Mouse (Mus musculus): ENCODE results near the gene Fam32a. TPM values are rescaled to one million over a fixed set of nuclear protein-coding genes. Genes with fewer than 3 reads are reported as not detected.

Fam32a gene
- polyA plus RNA-seq (2012; rRNA removed): 90.0 and 91.8 TPM in 2 replicates

GRCm38 (mm10) chr8:72219541-72220363 is at the start of gene Fam32a:
TSS of gene Fam32a (plus strand) at chr8:72219730.

GRCm38 (mm10) chr8:72189417-72190214 is 29.9 kb upstream of the Fam32a start, which contains the start of gene Hsh2d:
TSS of gene Hsh2d (plus strand) at chr8:72189638.

GRCm38 (mm10) chr8:72212751-72213150 is 6.8 kb upstream of the Fam32a start, which contains the start of gene Cib3:
TSS of gene Cib3 (minus strand) at chr8:72212837.

GRCm38 (mm10) chr8:72213536-72213935 is 6.0 kb upstream of the Fam32a start, which contains the start of gene Gm11034:
TSS of gene Gm11034 (minus strand) at chr8:72213636.

GRCm38 (mm10) chr8:72239499-72240402 is 20.2 kb downstream of the Fam32a start, which contains the start of gene Ap1m1:
TSS of gene Ap1m1 (plus strand) at chr8:72240018.

Other genes with a start within 250 kb of the Fam32a start
- gene Cyp4f18, start 210.1 kb upstream of the Fam32a start, polyA plus RNA-seq (2012; rRNA removed): 0.06 and 0.16 TPM in 2 replicates
- gene Olfr372, start 178.5 kb upstream of the Fam32a start, polyA plus RNA-seq (2012; rRNA removed): not detected in 2 replicates
- gene Olfr373, start 136.6 kb upstream of the Fam32a start, polyA plus RNA-seq (2012; rRNA removed): not detected in 2 replicates
- gene Olfr374, start 112.7 kb upstream of the Fam32a start, polyA plus RNA-seq (2012; rRNA removed): not detected in 2 replicates
- gene Tpm4, start 84.8 kb upstream of the Fam32a start, polyA plus RNA-seq (2012; rRNA removed): 121 and 125 TPM in 2 replicates
- gene Rab8a, start 58.5 kb upstream of the Fam32a start, polyA plus RNA-seq (2012; rRNA removed): 89.8 and 93.6 TPM in 2 replicates
- 0.05 and 0.09 TPM in 2 replicates for gene Hsh2d, start 30.1 kb upstream of the Fam32a start, polyA plus RNA-seq (2012; rRNA removed)
- not detected in 2 replicates for gene Cib3, start 6.9 kb upstream of the Fam32a start, polyA plus RNA-seq (2012; rRNA removed)
- gene Gm11034, start 6.1 kb upstream of the Fam32a start, polyA plus RNA-seq (2012; rRNA removed): not detected in 2 replicates
- 220 and 234 TPM in 2 replicates for gene Ap1m1, start 20.3 kb downstream of the Fam32a start, polyA plus RNA-seq (2012; rRNA removed)
- gene Gm10282, start 85.5 kb downstream of the Fam32a start, polyA plus RNA-seq (2012; rRNA removed): 12.4 and 15.5 TPM in 2 replicates
- gene Klf2, start 99.3 kb downstream of the Fam32a start, polyA plus RNA-seq (2012; rRNA removed): 7.6 and 8.7 TPM in 2 replicates
- gene Eps15l1, start 201.7 kb downstream of the Fam32a start, polyA plus RNA-seq (2012; rRNA removed): 79.9 and 81.8 TPM in 2 replicates
- gene Calr3, start 224.1 kb downstream of the Fam32a start, polyA plus RNA-seq (2012; rRNA removed): 0.36 and 0.96 TPM in 2 replicates
- gene 1700030K09Rik, start 224.2 kb downstream of the Fam32a start, polyA plus RNA-seq (2012; rRNA removed): 16.8 and 17.8 TPM in 2 replicates